Mouse (Mus musculus) retina, postnatal 7 days (tissue): ENCODE measurements at regions not wholly inside any gene's neighbourhood (a gene's known extent, or its start where the extent isn't known, plus 50 kb on each side); places are given as distances from the start of the nearest gene placed in this dataset.
"Not testable (repeated sequence)": the region's sequence is repeated elsewhere in the genome, so short reads cannot be mapped to it uniquely, and the experiment has no call there.

Experiments used
- DNase-seq: peaks from one replicate; pipeline ENCODE4 v3.0.0-alpha.2; 2012; ENCODE audit warnings: low read depth, low spot score

- peak; percentile 63 for DNase-seq
Observed at GRCm38 (mm10) chr14:87215099-87215498, 74.1 kb upstream of the Diaph3 start.

DNA sequence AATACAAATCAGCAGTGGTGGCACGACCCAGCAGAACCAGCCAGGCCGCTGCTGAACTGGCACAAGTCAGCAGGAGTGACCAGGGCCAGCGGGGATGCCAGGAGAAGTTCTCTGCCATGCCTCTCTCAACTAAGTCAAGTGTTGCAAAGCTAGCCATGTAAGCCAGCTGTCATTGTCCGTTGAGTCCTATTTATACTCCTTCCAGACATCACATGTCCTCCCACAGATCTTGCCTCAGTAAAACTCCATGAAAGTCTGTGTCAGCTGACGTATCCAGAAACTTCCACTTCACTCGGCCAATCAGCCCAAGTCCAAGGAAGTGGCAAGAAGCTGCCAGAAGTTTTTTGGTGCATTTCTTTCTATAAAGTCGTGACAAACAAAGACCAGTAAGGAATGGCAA, 76.0 kb upstream of the Diaph3 start:
- no peak for DNase-seq

DNA sequence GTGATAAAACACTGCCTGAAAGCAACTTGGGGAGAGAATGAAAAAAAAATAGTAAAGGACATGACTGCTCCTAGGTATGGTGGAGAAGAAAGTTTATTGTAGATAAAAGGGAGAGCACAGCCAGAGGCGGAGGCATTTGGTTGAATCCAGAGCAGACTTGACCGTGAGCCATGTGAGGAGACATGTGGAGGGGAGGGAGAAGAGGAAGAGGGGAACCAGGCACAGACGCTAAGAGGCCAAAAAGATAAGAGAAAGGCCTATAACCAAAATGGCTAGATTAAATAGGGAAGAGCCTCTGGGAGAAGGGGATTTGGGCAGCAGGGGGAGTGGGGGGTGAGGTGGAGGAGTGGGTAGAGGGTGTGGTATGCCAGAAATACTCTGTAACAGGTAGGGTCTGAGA, 78.9 kb upstream of the Diaph3 start:
- DNase-seq: no peak

DNA sequence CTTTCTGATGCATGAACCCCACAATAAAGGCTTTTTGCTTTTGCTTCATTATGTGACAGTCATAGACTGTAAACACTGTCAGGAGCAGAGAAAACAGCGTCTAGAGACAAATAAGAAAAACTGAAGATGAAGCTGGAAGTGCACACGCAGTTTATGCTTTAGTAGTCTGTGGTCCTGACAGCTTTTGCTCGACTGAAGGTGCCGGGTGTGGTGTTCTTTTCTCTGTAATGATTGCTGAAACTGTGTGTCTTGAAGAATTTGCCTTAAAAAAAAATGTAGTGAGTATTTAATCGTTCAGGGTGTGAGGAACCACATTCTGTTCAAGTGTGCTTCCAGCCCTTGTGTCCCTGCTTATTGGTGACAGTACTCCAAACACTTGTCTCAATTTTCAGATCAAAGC, 83.8 kb upstream of the Diaph3 start:
- no peak for DNase-seq

- DNase-seq: no peak
Observed at GRCm38 (mm10) chr14:87249258-87249657, 108.2 kb upstream of the Diaph3 start.

DNA sequence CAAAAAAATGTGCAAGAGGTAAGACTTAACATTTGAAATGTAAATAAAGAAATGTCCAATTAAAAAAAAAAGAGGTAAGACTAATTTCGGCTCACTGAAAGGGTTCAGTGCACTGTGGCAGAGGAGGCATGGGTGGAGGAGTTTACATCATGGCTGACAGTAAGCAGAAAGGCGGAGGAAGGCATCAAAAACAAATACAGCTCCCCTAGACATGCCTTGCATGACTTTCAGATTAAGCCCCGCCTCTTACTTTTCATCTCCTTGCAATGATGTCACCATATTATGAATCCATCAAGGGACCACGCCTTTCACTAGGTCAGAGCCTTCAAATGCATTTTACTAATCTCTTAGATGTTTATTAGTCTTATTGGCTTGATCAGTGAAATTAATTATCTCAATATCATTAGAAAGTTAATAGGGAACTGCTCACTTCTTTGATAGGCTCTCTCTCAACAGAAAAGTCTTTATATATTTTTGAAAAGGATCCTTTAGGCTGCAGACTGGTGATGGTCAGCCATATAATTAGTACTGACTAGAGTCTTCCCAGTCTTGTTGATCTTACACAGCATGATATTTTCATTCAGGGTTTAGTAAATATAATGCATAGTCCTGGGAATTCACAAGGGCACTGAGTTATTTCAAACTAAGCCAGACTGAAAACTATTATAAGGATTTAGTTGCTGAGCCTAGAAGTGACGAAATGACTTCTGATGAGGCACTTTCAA, 114.6 kb upstream of the Diaph3 start:
- no peak for DNase-seq

DNA sequence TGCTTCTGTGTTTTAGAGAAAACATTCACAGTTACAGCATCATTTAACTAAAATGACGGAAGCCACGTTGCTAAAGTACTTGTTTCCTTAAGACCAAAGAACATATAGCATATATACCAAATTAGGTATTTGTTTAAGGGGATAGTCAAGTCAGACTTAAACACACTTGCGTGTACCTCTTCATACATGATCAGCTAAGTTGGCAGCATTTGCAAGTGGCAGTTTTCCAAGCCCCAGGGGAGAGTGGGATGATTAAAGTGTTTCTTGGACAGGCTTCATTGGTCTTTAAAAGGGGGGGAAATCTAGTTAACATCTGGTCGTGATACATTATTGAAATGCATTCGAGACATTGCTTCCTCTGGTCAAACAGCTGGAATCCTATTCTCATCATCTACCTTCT, 120.7 kb upstream of the Diaph3 start:
- DNase-seq: no peak

- DNase-seq: no peak
Observed at GRCm38 (mm10) chr14:87264826-87265225, 123.8 kb upstream of the Diaph3 start.

GRCm38 (mm10) chr14:87266309-87266708, 125.3 kb upstream of the Diaph3 start:
- DNase-seq: no peak

DNA sequence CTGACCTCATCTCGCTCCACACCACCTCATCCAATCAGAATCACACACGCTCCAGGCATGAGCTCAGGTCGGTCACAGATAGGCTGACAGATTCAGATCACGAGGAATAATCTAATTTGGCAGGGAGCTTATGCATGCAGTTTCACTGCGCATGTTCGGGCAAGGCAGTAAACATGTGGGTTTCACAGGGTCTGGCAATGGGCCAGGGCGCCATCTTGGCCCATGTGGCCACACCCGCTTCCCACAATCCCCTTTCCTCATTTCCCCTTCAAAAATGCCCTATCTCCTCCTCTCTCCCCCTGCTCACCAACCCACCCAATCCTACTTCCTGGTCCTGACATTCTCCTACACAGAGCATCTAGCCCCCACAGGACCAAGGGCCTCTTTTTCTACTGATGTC, 127.2 kb upstream of the Tdrd3 start:
- DNase-seq: not testable (repeated sequence)

DNA sequence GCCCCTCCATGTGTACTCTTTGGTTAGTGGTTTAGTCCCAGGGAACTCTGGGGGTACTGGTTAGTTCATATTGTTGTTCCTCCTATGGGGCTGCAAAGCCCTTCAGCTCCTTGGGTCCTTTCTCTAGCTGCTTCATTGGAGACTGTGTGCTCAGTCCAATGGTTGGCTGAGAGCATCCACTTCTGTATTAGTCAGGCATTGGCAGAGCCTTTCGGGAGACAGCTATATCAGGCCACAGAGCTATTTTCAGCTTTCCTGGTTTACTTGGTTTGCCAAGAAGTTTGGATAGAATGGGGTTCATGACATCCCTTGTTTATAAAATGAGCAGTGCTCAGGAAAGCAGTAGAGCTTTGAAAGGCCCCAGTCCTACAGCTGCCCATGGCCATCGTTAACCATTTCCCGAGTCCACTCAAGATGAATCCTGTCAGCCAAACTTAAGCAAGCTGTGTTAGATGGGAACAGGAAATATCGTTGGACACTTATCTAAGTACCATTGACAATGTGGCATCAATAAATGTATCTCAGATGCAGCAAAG, 126.7 kb upstream of the Tdrd3 start:
- DNase-seq: no peak

GRCm38 (mm10) chr14:87295206-87295605, 121.2 kb upstream of the Tdrd3 start:
- no peak for DNase-seq

GRCm38 (mm10) chr14:87297160-87297559, 119.3 kb upstream of the Tdrd3 start:
- DNase-seq: no peak

DNA sequence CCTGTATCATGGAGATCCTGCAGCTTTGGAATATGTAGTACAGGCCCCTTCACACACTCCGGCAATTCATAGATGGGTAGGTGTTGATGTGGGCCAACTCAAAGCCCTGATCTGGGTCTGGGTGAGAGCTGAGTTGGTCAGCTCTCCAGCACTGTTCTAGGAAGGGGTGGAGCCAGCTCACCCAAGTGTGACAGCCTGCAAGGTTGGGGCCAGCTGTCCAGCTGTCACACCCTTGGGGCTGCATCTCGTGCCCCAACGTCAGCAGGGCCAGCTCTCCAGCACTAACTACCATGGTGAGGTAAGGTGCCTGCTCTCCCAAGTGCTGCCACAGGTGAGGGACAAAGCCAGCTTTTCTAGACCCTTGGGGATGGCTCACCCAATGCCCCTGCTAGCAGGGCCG, 115.6 kb upstream of the Tdrd3 start:
- DNase-seq: no peak

DNA sequence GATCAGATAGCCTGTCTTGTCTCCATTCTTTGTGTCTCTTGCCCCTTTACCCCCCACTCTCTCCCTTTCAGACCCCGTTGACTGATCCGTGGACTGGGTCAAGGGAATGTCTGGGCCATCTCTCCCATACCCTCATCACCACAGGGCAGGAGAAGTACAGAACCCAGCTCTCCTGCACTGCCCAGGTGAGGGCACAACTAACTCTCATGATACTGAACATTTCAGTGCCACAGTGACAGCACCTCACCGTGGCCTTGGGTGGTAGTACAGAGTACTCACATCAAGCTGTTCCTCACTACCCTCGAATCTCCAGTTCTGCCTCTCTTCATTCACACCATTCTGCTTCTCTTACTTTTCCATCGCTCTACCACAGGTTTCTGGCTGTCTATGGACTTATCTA, 114.9 kb upstream of the Tdrd3 start:
- no peak for DNase-seq

GRCm38 (mm10) chr14:87305481-87305880, 111.0 kb upstream of the Tdrd3 start:
- no peak for DNase-seq

GRCm38 (mm10) chr14:87306011-87306410, 110.4 kb upstream of the Tdrd3 start:
- no peak for DNase-seq

- DNase-seq: no peak
Observed at GRCm38 (mm10) chr14:87308016-87308415, 108.4 kb upstream of the Tdrd3 start.

GRCm38 (mm10) chr14:87312318-87312717, 104.1 kb upstream of the Tdrd3 start:
- no peak for DNase-seq

GRCm38 (mm10) chr14:87314999-87315732, 101.3 kb upstream of the Tdrd3 start:
- peak; percentile 45 for DNase-seq

- DNase-seq: no peak
Observed at GRCm38 (mm10) chr14:87327841-87328240, 88.6 kb upstream of the Tdrd3 start.

DNA sequence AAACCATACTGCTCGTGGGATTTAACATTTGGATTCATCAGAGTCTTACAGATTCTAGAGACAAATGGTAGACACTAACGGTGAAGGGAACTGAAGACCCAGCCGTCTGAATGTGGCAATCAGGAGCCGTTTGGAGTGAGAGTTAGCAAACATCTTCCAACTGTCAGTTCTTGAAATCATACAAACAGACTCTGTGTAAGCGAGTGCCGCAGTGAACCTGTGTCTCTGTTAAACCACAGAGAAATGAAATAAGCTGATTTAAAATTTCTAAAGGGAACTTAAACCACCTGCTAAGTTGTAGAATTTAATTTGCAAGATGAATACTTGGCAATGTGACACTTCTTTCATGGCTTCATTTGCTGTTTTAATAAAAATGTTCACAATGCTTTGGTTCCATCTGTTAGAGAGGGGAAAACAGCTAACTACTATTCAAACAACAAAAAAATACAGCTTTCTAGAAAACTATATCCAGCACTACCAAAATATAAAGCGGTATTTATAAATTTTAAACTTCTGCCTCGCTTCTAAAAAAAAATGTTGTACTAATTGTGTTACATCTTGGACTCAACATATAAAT, 78.4 kb upstream of the Tdrd3 start:
- no peak for DNase-seq

DNA sequence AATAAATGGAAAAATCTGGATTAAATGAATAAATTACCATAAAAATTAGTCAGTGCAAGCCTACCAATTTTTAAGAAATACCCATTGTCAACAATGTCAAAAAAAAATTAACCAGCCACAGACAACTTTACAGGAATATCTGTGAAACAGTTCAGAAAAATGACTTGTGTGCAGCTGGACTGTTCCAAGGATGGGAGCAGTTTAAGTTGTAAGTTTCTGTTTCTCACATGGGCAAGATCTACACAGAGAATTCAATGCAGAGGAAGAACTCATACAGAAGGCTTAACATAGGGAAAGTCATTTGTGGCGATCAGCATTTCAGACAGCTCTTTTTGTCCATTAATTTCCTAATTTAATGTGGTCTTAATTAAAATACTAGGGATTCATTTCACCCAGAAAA, 71.9 kb upstream of the Tdrd3 start:
- DNase-seq: no peak
